Mouse (Mus musculus) adrenal gland, adult 2 months (tissue): ENCODE measurements around the gene Ptpdc1. TPM values are rescaled to one million over a fixed set of nuclear protein-coding genes. Genes with fewer than 3 reads are reported as not detected.

Experiments used
- DNase-seq: peaks from one replicate; pipeline ENCODE4 v3.0.0; 2021
- polyA plus RNA-seq: library from polyadenylated mRNA; depleted of rRNA; stranded (reverse); fragments of >200 nt; gene quantifications from 2 replicates; pipeline ENCODE4 v1.2.3, GENCODE M21; 2012
- total RNA-seq, 2 experiments: library from RNA; stranded (reverse); gene quantifications; 2 replicates each; pipeline ENCODE4 v1.2.3; 2021

The Ptpdc1 gene
- total and polyA plus RNA-seq, 3 experiments: 1.3 to 9.8 (median 4.6) TPM

DNA sequence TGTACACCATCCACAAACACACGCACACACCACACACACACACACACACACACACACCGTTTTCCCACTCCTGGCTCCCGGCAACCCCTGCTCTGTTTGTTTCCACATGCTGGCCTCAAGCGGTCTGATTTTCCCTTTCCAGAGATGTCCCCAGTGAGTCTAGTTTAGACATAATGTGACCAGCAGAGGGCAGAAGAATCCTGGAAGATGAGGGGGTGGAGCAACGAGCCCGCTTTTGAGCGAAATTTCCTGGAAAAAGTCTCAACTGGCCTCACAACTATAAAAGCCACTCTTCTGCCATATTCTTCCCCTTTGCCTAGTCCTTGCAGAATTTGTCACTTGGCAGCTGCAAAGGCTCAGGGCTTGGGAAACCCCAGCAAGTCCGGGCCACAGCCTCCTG is 30.2 kb upstream of the Ptpdc1 start:
- peak; percentile 60 for DNase-seq

DNA sequence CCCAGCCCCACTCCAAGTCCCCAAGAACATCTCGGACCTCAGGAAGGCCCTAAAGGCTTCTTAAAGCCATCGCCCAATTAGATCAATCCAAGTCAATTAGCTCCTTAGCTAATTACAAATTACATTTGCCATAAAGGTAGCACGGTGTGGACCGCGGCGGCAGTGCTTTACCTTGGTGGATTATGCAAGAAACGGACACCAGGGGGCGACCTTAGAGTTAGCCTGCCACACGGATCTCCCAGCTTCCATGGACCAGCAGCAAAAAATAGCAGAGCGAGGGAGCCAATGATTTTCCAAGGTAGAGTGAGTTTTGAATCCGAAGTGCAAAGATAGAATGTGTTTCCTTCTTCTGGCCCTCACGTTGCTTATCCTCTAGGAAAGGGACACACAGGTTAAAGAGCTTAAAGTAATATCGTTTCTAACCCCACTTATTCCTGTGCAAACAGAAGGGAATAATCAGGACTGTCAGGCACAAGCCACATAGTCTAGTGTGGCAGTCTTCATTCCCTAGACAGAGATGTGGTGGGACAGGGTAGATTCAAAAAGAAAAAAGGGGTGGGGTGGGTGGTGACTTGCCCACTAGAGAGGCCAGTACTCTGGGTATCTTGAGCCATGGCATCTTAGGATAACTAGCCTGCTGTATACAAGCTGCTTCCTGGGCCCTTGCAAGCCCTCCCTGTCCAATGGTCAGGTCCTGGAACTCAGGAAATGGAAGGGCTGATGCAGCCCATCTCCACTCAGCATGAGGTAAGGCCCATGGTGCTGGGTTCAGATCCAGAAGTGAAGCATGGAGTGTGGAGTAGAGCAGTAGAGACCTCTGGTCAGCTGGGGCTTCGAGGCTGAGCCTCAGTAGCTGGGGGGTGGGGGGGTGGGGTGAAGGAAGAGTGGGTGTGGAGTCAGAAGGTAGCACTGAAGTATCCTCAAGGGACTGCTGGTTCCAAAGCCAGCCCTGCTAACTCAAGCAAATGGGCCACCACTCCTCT is 28.6 kb upstream of the Ptpdc1 start:
- DNase-seq: peak; percentile 59

DNA sequence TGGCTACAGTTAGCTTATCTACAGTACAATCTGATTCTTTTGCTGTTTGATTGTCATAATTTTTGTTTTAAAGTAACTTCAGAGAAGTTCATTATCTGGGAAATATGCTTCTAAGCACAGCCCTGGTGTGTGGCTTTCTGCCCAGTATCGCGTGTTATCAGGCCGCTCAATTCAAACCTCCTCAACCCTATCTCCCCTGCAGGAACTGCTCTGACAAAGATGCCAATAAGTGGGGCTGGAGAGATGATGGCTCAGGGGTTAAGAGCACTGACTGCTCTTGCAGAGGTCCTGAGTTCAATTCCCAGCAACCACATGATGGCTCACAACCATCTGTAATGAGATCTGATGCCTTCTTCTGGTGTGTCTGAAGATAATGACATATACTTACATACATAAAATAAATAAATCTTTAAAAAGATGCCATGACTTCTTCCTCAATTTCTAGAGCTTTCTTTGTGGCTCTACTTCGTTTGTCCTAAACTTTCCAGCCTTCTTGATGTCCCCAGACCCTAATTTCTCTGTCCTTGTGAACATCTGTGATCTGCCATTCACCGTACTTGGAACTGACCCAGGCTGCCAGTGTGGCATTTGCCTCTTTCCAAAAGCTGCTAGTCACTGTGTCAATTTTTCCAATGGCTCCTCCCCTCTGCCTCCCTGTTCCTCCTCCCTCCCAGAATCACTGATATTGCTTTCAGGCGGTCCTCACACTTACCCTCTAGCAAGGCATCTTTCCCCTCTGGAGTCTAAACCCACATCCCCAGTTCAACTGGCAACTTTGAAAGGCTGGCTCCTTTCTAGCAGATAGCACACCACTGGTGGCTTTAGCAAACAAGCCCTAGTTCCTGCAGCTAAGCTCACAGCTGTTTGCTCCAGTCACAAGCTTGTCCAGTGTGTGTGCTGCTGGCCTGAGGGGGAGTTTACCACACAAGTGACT is 25.9 kb upstream of the Ptpdc1 start:
- no peak for DNase-seq

DNA sequence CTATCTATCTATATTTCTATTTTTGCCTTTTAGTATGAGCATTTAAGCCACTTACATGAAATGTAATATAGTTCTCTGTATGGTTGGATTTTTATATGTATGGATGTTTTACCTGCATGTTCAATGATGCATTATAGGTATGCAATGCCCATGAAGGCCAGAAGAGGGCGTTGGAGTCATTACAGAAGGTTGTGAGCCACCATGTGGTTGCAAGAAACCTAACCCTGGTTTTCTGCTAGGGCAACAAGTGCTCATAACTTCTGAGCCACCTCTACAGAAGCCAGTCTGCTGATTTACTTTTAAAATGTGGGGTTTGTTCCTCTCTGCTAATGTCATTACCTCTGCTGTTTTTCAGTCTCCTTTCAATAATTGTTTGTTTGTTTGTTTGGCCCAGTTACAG is 25.2 kb upstream of the Ptpdc1 start:
- no peak for DNase-seq

DNA sequence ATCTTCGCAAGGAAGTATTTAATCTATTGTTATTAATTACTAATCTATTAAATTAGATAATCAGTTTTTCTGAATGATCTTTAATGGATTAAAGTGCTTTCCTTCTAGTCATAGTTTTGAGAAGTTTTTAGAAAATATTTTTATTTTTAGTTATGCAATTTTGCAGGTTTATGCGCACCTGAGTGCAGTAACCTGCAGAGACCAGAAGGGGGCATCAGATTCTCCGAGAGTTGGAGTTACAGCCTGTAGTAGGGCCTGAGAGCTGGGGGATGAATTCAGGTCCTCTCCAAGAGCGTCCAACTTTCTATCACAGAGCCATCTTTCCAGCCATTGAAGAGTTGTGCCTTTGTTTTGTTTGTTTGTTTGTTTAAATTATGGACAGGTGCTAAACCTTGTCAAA is 21.2 kb upstream of the Ptpdc1 start:
- no peak for DNase-seq

DNA sequence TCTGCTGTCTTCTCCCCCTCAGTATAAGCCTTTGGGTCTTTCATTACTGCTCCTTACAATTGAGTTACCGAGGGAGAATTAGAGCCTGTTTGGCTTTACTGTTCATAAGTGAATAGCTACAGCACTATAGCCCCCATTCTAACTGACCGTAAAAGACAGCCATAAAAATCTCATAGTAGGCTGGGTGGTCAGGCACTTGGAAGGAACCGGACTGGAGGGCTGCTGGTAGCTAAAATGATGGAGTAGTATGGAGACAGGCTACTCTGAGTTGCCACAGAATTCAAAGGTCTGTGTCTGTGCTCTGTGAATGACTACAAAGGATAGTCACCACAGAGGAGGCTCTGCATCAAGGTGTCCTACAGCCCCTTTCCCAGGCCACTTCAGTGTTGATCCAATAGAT is 18.5 kb upstream of the Ptpdc1 start:
- no peak for DNase-seq

DNA sequence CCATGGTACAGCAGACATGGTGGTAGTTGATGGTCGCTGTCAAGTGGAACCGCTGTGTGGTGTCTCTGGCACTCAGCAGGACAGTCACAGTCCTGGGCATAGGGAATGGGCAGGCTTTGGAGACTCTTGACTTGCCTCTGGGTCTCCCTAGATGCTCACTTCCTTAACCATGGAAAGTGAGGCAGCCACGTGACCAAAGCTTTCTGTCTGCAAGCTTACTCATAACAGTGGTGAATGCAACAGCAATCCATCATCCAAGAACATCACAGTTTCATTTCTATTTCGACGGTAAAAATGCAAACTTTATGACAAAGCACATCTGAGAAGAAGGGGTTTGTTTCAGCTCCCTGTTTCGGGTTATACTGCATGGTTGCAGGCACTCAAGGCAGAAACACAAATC is 17.6 kb upstream of the Ptpdc1 start:
- no peak for DNase-seq

DNA sequence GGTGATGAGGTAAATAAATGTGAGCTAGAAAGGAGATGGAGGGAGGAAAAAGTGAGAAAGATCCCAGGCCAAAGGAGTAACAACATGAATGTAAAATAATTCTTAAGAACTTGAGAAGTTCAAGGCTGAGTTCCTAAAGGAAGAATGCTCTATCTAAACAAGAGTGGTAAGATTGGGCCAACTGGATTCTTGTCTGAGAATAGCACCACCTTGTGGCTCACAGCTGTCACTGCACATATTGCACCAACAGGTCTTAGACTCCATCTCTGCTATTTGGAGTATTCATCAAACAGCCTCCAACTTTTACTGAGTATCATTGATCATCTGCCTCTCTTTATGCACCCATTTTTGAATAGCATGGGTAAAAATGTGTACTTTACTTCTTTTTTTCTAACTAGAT is 14.1 kb upstream of the Ptpdc1 start:
- DNase-seq: peak; percentile 41

DNA sequence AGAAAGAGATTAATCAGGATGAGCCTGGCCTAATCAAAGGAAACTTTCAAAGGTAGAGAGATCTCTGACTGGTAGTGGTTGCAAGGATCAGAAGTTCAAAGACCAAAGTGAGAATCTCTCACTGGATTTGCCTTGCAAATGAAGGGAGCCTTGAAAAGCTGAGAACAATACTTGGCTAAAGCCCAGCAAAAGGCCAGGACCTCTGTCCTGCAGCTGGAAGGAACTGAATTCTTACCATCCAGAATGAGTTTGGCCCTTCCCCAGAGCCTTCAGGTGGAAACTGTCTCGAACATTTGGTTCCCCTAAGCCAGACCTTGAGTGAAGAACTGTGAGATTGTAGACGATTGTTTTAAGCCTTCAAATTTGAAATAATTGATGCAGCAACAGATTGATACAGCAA is 12.2 kb upstream of the Ptpdc1 start:
- no peak for DNase-seq

DNA sequence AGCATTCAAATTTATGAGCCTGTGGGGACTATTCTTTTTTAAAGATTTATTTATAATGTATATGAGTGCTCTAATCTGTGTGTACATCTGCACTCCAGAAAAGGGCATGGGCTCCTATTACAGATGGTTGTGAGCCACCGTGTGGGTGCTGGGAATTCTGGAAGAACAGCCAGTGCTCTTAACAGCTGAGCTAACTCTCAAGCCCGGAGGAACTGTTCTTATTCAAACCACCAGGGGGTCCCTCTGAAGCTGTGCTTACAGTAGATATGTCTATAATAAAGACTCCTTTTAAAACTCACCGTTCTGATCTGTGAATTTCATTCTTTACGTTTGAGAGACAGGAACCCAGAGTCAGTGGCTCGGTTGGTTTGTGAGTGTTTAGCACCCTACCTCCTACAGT is 6.2 kb upstream of the Ptpdc1 start:
- DNase-seq: no peak

DNA sequence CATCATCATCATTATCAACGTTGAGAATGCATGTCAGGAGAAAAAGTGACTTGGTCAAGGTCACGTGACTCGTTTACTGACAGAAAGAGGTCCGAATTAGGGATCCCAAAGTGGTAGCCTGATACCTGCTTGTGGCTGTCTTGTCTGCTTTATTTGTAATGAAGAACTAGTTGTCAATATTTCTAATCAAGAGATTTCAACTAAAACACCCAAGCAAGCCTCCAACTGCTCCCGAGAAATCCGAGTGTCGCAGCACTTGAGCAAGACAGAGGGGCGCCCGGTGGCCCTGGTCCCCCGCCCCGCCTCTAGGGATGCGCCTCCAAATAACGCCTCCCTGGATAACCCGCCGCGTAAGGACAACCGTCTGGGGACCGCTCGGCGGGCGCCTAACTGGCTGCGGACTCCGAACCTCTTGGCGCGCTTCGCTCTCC is 481 bp downstream of the Ptpdc1 start:
- no peak for DNase-seq

DNA sequence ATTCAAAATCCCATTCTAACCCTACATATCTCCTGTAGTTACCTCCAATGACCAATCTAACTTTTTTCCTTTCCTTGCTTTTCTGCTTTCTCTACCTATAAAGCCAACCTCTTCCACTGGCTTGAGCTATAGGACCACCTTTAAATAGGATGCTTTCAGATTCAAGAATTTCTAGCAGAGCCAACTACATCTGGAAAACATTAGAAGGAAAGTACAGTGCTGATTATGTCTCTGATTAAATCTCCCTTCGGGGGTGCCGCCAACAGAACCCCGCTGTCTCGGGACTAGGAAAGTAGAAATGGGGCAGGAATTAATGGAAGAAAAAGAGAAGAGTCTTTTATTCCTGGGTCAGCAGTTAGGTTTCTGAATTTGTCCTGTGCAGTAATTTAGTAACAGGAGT is 6.6 kb downstream of the Ptpdc1 start:
- no peak for DNase-seq

DNA sequence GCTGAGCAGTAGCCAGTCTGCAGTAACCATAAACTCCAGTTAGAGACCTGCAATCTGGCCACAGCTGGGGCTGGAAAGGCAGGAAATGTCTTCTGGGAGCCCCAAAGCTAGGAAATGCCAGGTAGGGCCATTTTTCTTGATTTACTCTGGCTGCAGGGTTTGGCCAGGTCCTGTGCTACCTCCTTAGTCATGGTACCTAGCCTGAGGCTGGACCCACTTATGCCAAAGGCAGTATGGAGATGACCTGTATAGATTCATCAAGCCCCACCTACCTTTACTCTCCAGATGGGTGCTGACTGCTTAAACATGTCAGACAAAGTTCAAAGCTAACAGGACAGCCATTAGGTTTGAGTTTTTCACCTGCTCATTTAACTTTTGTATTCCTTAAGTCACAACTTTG is 7.7 kb downstream of the Ptpdc1 start:
- no peak for DNase-seq

DNA sequence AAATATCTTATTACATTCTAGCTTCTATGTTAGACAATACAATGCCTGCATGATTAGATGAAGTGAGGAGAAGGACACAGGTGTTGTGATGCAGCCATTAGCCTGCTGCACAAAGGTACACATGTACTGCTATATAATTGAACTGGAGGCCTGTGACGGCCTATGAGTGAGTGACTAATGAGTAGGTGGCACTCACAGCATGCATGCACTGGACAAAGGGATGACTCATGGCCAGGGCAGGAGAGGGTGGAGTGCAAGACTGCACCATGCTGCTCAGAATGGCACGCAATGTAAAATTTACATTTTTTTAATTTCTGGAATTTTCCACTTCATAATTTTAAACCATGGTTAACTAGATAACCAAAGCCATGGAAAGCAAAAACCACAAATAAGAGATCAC is 10.9 kb downstream of the Ptpdc1 start:
- DNase-seq: no peak

DNA sequence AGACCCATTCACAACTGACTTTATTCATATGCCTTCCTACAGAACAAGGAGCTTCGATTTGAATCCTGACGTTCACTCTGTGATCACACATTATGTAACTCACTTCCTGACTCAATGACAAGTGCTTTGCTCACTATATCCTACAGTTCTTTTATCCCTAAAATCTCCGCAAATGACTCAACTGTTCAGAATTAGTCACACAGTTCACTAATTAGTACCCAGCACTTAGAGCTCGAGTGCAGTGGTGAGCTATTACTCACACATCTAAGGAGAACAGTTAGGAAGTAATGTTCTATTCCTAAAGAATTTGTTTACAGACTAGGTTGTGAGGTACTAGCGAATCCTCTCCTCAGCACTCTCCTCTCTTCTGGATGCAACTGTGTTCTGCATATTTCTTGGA is 16.4 kb downstream of the Ptpdc1 start:
- no peak for DNase-seq

DNA sequence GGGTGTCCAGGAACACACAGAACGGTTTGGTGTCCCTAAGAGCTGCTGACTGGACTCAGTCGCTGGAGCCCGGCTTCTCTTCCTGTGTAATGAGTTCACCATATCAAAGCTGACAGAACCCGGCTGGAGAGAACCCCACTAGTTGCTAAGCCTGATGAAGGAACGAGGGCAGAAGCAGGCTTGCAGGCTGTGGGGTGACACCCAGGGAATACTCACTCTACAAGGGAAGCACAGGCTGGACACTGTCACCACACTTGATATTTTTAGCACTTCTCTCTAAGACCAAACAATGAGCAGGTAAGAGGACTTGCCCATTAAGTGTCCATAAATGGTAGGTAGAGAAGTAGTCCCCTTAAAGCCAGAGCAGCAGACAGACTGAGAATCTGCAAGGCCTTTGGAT is 20.9 kb downstream of the Ptpdc1 start:
- no peak for DNase-seq

DNA sequence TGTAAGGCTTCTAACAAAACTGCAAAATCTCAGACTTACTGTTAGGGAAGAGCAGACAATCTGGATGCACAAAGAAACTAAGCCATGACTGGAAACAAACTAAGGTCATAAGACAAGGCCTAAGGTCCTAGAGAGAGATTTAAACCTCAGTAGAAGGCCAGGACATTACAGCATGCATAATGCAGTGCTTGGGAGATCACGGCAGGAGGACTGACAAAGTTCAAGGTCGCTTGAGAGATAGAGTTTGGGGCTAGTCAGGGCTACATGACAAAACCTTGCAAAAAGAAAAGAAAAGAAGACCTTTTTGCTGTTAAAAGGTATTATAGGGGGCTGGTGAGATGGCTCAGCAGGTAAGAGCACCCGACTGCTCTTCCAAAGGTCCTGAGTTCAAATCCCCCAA is 22.2 kb downstream of the Ptpdc1 start:
- DNase-seq: no peak

DNA sequence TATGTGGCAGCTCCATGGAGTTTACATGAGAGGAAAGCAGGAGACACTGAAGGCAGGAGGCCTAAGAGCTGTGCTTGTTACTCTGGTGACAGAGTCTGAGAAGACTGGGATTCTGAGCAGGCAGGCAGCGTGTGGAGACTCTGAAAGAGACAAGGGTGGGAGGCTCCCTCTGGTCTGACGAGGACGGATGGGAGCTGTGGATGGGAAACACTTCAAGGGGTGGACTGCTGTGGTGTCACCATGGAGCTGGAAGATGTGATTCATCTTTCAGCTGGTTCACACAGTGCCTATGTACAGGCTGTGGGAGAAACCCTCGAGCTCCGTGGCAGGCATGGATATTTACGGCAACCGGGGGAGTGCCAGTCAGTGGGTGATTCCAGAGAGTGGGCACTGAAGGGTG is 30.9 kb downstream of the Ptpdc1 start:
- DNase-seq: no peak

DNA sequence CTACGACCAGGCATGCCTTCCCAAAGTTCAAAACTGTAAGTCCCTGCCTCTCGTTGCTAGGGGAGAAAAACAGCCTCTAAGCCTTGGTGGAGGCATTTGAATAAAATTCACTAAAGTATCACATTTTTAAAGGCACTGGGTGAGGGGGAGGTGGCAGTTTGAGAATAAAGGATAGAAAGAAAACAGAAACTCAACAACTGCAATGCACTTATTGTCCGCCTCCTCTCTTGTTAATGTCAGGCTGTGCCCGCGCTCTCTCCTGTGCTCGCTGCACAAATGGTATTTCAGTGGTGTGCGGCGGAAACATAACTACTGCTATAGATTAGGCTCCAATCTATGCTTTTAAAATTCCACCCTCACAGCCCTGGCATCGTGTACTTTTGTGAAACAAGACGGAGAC is 31.4 kb downstream of the Ptpdc1 start:
- no peak for DNase-seq

DNA sequence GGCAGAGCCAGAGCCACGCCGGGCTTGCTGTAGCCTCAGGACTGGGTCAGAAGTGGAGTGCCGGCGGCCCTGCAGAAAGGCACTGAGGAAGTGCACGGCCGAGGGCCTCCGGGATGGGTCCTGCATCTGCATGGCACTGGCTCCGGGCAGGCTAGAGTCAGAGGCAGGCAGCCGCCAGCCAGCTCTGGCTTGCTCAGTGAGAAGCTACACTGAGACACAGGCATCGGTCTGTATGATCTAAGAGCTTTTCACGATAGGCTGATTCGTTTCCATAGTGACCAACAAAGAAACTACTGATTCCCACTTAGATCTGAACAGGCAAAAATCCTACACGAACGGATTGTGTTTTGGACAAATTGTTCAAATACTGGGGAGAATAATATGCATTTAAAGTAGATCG is 32.3 kb downstream of the Ptpdc1 start:
- DNase-seq: no peak

DNA sequence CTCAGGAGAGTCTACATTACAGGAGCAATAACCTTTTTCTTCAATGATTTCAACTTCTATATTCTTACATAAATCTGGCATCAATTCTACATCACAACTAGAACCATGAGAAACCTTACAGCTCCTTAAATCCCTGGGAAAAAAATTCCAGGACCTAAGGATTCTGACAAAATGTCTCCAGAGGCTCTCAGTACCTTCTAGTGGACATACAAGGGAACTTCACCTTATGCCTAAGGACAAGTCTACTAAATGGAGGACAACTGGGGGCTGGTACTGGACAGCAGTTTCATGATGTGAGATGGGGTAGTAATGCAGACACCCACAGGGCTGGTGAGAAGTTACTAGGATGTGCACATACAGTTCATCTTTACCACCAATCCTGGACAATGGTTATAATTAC is 34.7 kb downstream of the Ptpdc1 start:
- no peak for DNase-seq

DNA sequence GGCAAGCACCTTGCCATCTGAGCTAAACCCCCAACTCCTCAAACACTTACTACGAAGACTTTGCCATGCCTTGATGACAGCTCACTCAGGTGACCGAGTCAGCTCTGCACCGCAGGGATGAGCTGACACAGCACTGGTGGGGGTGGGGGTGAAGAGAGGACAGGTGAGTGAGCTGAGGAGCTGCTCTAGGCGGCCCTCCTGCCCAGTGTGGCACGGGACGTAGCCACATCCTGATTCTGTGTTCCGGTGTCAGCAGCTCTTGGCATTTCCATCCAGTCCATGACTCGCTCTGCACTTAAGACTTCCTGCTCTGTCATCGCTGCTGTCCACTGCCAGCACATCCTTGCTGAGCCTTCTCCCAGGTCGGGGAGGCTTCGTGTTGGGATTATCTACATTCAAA is 38.1 kb downstream of the Ptpdc1 start:
- DNase-seq: no peak

DNA sequence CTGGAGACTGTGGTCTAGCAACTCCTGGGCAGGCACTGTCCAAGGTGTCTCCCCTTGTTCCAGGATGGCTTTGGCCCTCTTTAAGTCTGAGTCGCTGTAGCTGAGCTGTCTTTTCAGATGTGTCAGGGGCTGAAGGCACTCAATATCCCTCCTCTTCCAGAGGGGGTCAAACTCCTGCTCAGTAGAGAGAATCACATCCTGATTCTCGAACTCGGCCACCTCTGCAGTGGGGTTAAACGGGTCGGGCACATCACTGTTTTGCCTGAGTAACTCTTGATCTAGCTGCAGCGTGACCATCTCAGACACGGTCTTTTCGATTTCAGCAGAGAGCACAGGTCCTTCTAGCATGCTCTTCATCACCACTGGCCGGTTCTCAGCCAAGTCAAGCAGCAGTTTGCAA is 39.0 kb downstream of the Ptpdc1 start:
- no peak for DNase-seq
